8 mouse cellular contexts compared by ENCODE assay signal in genomic region chr9:118925286-118926110, GRCm38 (mm10). TPM values are rescaled to one million over a fixed set of nuclear protein-coding genes. Genes with fewer than 3 reads are reported as not detected.
DNase-seq lines count a peak whose midpoint lies in the region; ATAC-seq lines count a peak whose summit lies in the region.

No protein-coding gene starts in this region.

- H3K4me1 ChIP-seq in hindbrain, embryonic 16.5 days (ENCODE audit: control insufficient read depth, insufficient read depth, low read depth, low read length) = peaks cover 23% of the 10 kb centered on the region

- under 1% methylated on average over 49 of the region's 53 CpGs for WGBS in hindbrain, embryonic 16.5 days

- H3K27me3 ChIP-seq in hindbrain, embryonic 16.5 days (replicated peaks; ENCODE audit: control insufficient read depth, insufficient read depth, low read length) = no peaks in the 10 kb centered on the region

- peak overlapping the region; percentile 88 for H3K4me3 ChIP-seq in hindbrain, embryonic 16.5 days (ENCODE audit: low read length)

- peak overlapping the region; percentile 88 for H3K27ac ChIP-seq in hindbrain, embryonic 16.5 days (ENCODE audit: low read depth, low read length)

- H3K9ac ChIP-seq in hindbrain, embryonic 16.5 days (ENCODE audit: low read depth, low read length) = peak overlapping the region; percentile 92

- DNase-seq in ZHBTc4 (ENCODE audit: low read depth, low spot score) = peak; percentile 98
- DNase-seq in cerebellum, postnatal 4 days (ENCODE audit: low spot score in 2 of 2) = peak; percentile 92
- peak; percentile 93 for DNase-seq in gastrocnemius, adult 18-20 months (ENCODE audit: low spot score)
- DNase-seq in left cerebral cortex, adult 18-20 months (ENCODE audit: low spot score in 2 of 2) = peak; percentile 93
- peak; percentile 97 to 98 for DNase-seq in lung, postnatal 4 days
- peak; percentile 97 for DNase-seq in retina, postnatal 1 day
- DNase-seq in thymus, postnatal 4 days = peak; percentile 100

- H3K4me2 ChIP-seq in hindbrain, embryonic 16.5 days (ENCODE audit: low read length) = peak overlapping the region; percentile 97

- H3K36me3 ChIP-seq in hindbrain, embryonic 16.5 days (ENCODE audit: control insufficient read depth, insufficient read depth, low read length) = no peaks in the 10 kb centered on the region

- ATAC-seq in hindbrain, embryonic 16.5 days = peak; percentile 87

- no peaks in the 10 kb centered on the region for H3K9me3 ChIP-seq in hindbrain, embryonic 16.5 days (ENCODE audit: control insufficient read depth, low read length)

RNA-seq across cellular contexts. Expression of gene Ctdspl, which starts 0.8 kb away (rescaled TPM):
- total RNA-seq in gastrocnemius, adult 18-20 months (2021) = 1 to 10 TPM; 3.0 to 3.7 TPM
- 8.1 and 9.2 TPM in 2 replicates for polyA plus RNA-seq in hindbrain, embryonic 16.5 days (2015; fragmentation: Nextera tagmentation; extraction: Ambion mirVana)
- 10 to 100 TPM; 34.4 to 35.5 TPM for total RNA-seq in left cerebral cortex, adult 18-20 months (2021)

Comparison
In these comparisons a context has a peak if more than half of its experiments do, and no peak if none do; other contexts are left out.
1. Peak in every context shown above with its lines: DNase-seq, ATAC-seq, H3K4me3 ChIP-seq and H3K27ac ChIP-seq.
2. RNA of gene Ctdspl, which starts 0.8 kb away (total RNA-seq): 34.4 to 35.5 TPM in left cerebral cortex, adult 18-20 months; 3.0 to 3.7 TPM in gastrocnemius, adult 18-20 months; every median in the first group is over 4 times any median in the second.